Mouse (Mus musculus) cerebellum, postnatal 36 days (tissue): Measurements from ENCODE around the gene Msantd4.
"Not testable (repeated sequence)": the region's sequence is repeated elsewhere in the genome, so short reads cannot be mapped to it uniquely, and the experiment has no call there.

Source experiments
- DNase-seq, 2 experiments: peaks; one replicate each; pipeline ENCODE4 v3.0.0; 2021 to 2022; ENCODE audit warnings: mixed read lengths in 2 of 2

Msantd4 gene

GRCm38 (mm10) chr9:4375828-4376639, at the start of gene Msantd4:
Msantd4 (plus strand) TSS chr9:4376562.
- peak; percentile 95 for DNase-seq

GRCm38 (mm10) chr9:4353163-4353562, 23.2 kb upstream of the Msantd4 start:
- DNase-seq: no peak

- peak in 1 of 2 experiments; percentile 38 for DNase-seq
These were observed 318 bp downstream of the Msantd4 start for GRCm38 (mm10) chr9:4376640-4377120.

DNA sequence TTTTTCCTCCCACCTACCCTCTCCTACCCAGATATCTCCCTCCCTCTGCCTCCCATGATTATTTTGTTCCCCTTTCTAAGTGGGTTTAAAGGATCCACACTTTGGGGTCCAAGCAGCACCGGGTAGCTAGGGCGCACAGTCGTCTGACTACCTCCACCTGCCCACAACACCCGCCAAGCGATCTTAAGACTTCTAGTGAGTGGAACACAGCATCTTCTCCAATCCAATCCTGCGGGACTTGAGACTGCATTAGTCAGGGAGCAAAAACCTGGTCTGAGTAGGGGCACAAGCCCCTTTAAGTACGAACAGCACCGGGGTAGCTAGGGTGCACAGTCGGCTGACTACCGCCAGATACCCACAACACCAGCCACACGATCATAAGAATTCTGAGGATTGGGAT, 24.4 kb downstream of the Msantd4 start:
- not testable (repeated sequence) for DNase-seq
